Mouse (Mus musculus): ENCODE measurements around the gene Ogfod2.

The Ogfod2 gene

GRCm38 (mm10) chr5:124111742-124112497 is at the start of gene Ogfod2:
TSS of gene Ogfod2 (plus strand) at chr5:124112297.
- DNase-seq (ENCODE audit: low spot score in 2 of 2) = peak; percentile 91 to 96

GRCm38 (mm10) chr5:124069657-124070056 is 42.4 kb upstream of the Ogfod2 start:
- no peak for DNase-seq (ENCODE audit: low spot score in 2 of 2)

- DNase-seq (ENCODE audit: low spot score in 2 of 2) = no peak
Measured at GRCm38 (mm10) chr5:124073682-124074081, 38.4 kb upstream of the Ogfod2 start.

GRCm38 (mm10) chr5:124074845-124075307 is 37.2 kb upstream of the Ogfod2 start:
- DNase-seq (ENCODE audit: low spot score in 2 of 2) = no peak

GRCm38 (mm10) chr5:124075716-124076115 is 36.4 kb upstream of the Ogfod2 start:
- DNase-seq (ENCODE audit: low spot score in 2 of 2) = no peak

- DNase-seq (ENCODE audit: low spot score in 2 of 2) = no peak
Measured at GRCm38 (mm10) chr5:124076559-124076958, 35.5 kb upstream of the Ogfod2 start.

GRCm38 (mm10) chr5:124077241-124077640 is 34.9 kb upstream of the Ogfod2 start:
- no peak for DNase-seq (ENCODE audit: low spot score in 2 of 2)

GRCm38 (mm10) chr5:124077856-124078460 is 34.1 kb upstream of the Ogfod2 start:
- DNase-seq (ENCODE audit: low spot score in 2 of 2) = no peak

GRCm38 (mm10) chr5:124078794-124079416 is 33.2 kb upstream of the Ogfod2 start:
- DNase-seq (ENCODE audit: low spot score in 2 of 2) = no peak

GRCm38 (mm10) chr5:124079880-124080279 is 32.2 kb upstream of the Ogfod2 start:
- DNase-seq (ENCODE audit: low spot score in 2 of 2) = no peak

- DNase-seq (ENCODE audit: low spot score in 2 of 2) = no peak
Measured at GRCm38 (mm10) chr5:124082447-124082846, 29.6 kb upstream of the Ogfod2 start.

GRCm38 (mm10) chr5:124082941-124083688 is 29.0 kb upstream of the Ogfod2 start:
- DNase-seq (ENCODE audit: low spot score in 2 of 2) = no peak

GRCm38 (mm10) chr5:124083850-124084587 is 28.1 kb upstream of the Ogfod2 start:
- DNase-seq (ENCODE audit: low spot score in 2 of 2) = peak; percentile 61 to 74

- peak; percentile 70 to 89 for DNase-seq (ENCODE audit: low spot score in 2 of 2)
Measured at GRCm38 (mm10) chr5:124084588-124085173, 27.4 kb upstream of the Ogfod2 start.

- no peak for DNase-seq (ENCODE audit: low spot score in 2 of 2)
Measured at GRCm38 (mm10) chr5:124085513-124085912, 26.6 kb upstream of the Ogfod2 start.

GRCm38 (mm10) chr5:124086876-124087275 is 25.2 kb upstream of the Ogfod2 start:
- DNase-seq (ENCODE audit: low spot score in 2 of 2) = no peak

- DNase-seq (ENCODE audit: low spot score in 2 of 2) = no peak
Measured at GRCm38 (mm10) chr5:124089868-124090267, 22.2 kb upstream of the Ogfod2 start.

- no peak for DNase-seq (ENCODE audit: low spot score in 2 of 2)
Measured at GRCm38 (mm10) chr5:124091951-124092406, 20.1 kb upstream of the Ogfod2 start.

GRCm38 (mm10) chr5:124093120-124093794 is 18.8 kb upstream of the Ogfod2 start:
- DNase-seq (ENCODE audit: low spot score in 2 of 2) = no peak

All from urinary bladder, postnatal 4 days (tissue).